Mouse (Mus musculus) thymus, postnatal 25 days (tissue): ENCODE data around the gene Sh2d1b2.

Experiments
- DNase-seq: peaks from one replicate; pipeline ENCODE4 v3.0.0; 2022

Sh2d1b2 gene

DNA sequence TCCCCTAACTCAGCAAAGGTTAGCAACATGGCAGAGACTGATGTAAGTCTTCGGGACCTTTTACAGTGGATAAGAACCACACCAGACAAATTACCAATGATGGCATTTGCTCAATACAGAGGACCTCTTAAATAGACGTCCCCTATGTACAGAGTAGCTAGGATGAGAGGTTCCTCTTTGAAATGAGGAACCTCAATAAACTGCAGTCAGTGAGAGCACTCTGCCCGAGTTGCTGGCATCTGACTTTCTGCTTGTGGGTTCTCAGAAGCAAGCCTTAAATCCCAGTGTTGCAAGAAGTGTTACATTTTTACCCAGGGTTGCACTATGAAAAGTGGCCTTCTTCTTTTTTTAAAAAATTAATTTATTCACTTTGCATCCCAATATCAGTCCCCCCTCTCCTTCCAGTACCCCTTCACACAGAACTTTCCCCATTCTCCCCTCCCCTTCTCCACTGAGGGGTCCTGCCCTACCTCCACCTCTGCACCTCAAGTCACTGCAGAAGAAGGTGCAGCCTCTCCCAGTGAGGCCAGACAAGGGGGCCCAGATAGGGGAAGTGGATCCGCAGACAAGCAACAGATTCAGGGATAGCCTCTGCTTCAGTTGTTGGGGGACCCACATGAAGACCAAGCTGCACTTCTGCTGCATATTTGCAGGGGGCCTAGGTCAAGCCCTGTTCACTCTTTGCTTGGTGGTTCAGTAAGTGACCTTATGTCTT, 50.0 kb downstream of the Sh2d1b2 start:
- DNase-seq = no peak

DNA sequence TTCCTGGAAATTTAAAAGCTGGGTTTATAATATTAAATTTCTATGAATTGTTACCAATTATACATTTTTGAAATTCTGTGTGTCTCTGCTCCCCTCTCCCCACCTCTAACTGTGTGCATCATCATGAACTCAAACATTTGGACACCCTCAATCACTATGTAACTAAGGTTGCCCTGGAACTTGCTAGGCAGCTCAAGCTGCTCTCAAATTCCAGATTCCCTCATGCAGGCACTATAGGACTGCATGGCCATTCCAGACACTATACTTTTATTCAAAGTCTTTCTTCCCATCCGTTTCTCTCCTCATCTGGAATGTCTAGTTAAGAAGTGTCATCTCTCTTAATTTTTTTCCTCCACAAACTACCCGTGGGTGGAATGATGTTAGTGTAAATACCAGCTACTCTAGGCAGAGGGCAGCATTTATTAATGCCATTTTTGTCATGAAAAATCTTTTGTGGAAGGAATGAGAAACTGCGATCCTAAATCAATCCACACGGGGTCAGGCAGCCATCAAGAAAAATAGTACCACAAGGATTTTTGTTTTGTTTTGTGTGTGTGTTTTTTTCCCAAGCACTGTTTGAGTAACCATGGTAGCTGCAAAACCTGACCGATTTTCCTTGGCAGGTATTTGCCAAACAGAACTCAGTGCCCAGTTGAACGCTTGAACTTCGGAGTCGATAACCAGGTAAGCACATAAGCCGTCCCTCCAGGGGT, 59.8 kb downstream of the Sh2d1b2 start:
- DNase-seq = no peak

- DNase-seq = no peak
Observed at GRCm38 (mm10) chr1:170293257-170293656, 60.7 kb downstream of the Sh2d1b2 start.

DNA sequence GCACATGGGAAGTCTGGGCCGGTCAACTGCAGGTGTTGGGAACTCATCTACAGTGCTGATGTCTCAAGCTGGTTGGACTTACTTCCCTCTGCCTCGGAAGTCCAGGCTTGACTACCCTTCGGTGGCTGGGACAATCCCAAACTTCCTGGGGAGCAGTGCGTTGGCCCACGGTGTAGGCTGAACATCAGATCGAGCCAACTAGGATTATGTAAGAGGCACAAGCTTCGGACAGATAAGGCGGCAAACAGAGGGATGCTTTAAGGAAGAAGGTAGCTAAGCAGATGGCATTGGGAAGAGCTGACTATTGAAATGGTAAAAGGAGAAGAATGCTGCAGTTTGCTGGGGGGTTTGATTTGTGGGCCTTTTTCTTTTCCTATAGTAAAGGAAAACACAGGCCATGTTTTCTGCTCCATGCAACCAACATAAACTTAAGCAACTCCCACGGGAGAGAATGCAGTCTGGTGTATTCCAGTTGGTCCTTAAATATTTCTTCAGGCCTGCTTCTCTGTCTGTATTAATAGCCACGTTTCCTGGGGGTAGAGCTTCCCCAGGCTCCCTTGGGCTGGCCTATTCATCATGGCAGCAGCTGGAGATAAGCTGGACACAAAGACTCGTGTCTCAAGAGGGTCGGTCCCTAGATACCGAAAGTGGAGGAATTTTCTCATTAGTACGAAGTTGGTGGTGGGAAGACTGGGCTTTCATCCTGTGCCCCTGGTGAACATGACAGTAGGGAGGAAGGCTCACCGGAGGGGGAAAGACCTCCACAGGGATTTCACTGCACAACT, 62.4 kb downstream of the Sh2d1b2 start:
- DNase-seq = no peak

DNA sequence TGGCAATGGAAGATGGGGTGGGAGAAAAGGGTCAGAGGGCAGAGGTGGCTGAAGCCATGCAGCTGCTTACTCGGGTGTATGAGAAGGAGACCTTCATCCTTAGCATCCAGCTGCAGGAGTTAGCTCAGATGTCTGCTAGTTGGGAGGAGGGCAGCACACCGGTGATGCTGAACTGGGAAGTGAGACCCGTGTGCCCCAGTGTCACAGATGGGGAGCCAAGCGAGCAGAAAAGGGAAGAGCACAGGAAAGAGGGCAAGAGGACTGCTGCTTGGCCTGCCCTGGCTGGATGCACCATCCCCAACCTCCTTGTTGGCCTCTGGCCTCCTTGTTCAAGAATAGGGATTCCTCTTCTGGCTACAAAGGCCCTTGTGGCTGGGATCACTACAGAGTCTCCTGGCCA, 66.9 kb downstream of the Sh2d1b2 start:
- DNase-seq = no peak

- DNase-seq = no peak
Observed at GRCm38 (mm10) chr1:170301686-170302085, 69.1 kb downstream of the Sh2d1b2 start.

- DNase-seq = no peak
Observed at GRCm38 (mm10) chr1:170302456-170302855, 69.9 kb downstream of the Sh2d1b2 start.

DNA sequence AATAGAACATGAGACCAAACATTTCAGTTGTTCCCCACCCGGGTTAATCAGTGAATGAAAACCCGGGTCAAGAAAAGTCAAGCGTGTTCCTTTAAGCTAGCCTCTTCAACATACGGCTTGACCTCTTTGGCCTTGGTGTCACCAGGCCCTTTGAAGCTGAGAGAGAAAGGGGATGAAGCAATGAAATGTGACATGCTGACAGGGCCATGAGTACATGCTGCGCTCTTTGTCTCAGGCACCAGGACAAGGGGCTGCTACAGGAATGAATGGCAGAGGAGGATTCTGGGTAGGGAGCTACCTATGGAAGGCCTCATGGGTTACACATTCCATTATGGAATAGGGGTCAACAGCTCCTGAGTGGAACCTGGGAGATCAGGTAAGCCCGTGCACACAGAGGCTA, 70.6 kb downstream of the Sh2d1b2 start:
- no peak for DNase-seq
